Mouse (Mus musculus): ENCODE measurements around the gene Gm45808. TPM values are rescaled to one million over a fixed set of nuclear protein-coding genes. Genes with fewer than 3 reads are reported as not detected.

Gene Gm45808
- polyA plus RNA-seq, 1 experiment from 2014 or later: not detected

DNA sequence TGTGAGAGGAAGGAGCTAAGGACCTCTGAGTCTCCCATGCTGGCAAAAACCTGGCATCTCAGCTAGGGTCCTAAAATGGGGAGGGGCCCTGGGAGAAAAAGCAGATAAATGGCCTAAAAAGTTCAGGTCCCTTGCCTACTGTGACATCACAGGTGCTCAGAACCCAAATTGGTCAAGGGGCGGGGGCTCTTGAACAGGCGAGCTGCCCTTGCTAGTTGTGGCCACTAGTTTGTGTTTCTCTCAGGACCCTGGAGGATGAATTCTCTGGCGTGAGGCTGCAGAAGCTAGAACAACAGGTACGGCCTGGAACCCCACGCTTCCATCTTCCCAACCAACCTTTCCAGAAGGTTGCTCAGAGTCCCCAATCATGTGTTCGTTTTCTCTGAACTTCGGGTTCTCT lies 27.8 kb upstream of the Gm45808 start:
- DNase-seq (ENCODE audit: low spot score): no peak
- H3K9me3 ChIP-seq (ENCODE audit: control insufficient read depth, low read length): no peaks in the 10 kb centered on the region
- ATAC-seq (ENCODE audit: low FRiP score, low TSS enrichment): no peak

DNA sequence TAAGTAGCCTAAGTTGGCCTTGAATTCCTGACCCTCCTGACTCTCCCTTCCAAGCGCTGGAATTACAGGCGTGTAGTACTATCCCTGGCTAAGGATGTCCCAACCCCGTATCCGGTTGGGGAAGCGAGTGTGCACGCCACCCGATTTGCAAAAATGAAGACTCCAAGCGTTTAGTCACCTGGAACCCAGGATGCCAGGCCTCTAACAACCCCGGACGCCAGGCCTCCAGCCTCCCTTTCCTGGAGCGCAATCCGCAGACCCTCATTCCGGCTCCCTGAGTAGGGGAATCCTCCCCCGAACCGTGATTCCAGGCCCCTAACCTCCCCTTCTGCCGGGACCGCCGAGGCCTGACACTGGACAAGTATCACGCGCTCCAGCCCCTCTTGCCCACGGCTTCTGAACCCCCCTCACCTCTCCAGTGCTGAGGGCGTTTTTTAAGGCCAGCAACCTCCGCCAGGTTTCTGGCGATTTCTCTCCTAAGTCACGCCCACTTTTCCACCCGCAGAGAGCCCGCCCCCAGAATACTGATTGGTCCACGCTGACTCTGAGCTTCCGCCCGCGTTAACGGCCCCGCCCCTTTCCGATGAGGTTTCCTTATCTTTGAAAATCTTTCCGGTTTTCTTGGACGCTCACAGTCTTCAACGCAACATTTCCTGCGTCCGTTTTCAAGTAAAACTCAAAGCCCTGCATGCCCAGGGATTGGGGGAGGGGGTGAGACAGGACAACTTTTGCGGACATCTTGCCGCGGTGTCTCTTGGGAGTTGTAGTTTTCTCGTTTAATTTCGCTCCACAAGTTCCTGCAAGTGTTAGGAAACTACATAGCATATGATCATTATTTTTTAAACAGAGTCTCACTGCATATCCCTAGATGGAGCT lies 23.5 kb upstream of the Gm45808 start, which contains the start of gene Nucb1:
Gene Nucb1 (minus strand): TSS at position 495 of the 876 bp plus-strand sequence.
- H3K27ac ChIP-seq (replicated peaks): peak within 1 kb of the TSS; percentile 94
- WGBS: under 1% methylated on average over 44 of the region's 44 CpGs
- peak; percentile 85 for ATAC-seq (ENCODE audit: low FRiP score, low TSS enrichment)

More for the DNA sequence above, 27.8 kb upstream of the Gm45808 start:
- 83% methylated on average over 7 of the region's 7 CpGs for WGBS
- H3K36me3 ChIP-seq (ENCODE audit: control insufficient read depth, insufficient read depth, low read length): no peaks in the 10 kb centered on the region
- no peak overlapping the region for H3K4me2 ChIP-seq (replicated peaks; ENCODE audit: low read depth)
- H3K9ac ChIP-seq (ENCODE audit: low read length): no peak overlapping the region
- no peak overlapping the region for H3K4me3 ChIP-seq (ENCODE audit: low read depth, low read length)
- H3K4me1 ChIP-seq (replicated peaks; ENCODE audit: control insufficient read depth, insufficient read depth): peaks cover 2% of the 10 kb centered on the region; the same call in 1 of the 2 replicates
- TF ChIP-seq CTCF (IDR thresholded peaks at IDR 0.05; ENCODE audit: low read depth): no peak
- TF ChIP-seq EP300 (optimal IDR thresholded peaks at IDR 0.05): no peak
- H3K27ac ChIP-seq (replicated peaks): no peak overlapping the region
- no peaks in the 10 kb centered on the region for H3K27me3 ChIP-seq (ENCODE audit: control insufficient read depth, insufficient read depth, low read length)

GRCm38 (mm10) chr7:45509181-45509882 lies 22.7 kb upstream of the Gm45808 start:
- DNase-seq (ENCODE audit: low spot score) (no peak), ATAC-seq (ENCODE audit: low FRiP score, low TSS enrichment) (peak; percentile 9; the same call in 1 of the 2 replicates)
- TF ChIP-seq CTCF (IDR thresholded peaks at IDR 0.05; ENCODE audit: low read depth): no peak
- no peak for TF ChIP-seq EP300 (optimal IDR thresholded peaks at IDR 0.05)
- peak overlapping the region; percentile 94 for H3K27ac ChIP-seq (replicated peaks)
- H3K9ac ChIP-seq (ENCODE audit: low read length): peak overlapping the region; percentile 86
- H3K4me1 ChIP-seq (replicated peaks; ENCODE audit: control insufficient read depth, insufficient read depth): peaks cover 6% of the 10 kb centered on the region; the same call in 1 of the 2 replicates
- H3K9me3 ChIP-seq (ENCODE audit: control insufficient read depth, low read length): no peaks in the 10 kb centered on the region
- H3K36me3 ChIP-seq (ENCODE audit: control insufficient read depth, insufficient read depth, low read length): peaks cover 2% of the 10 kb centered on the region; the same call in 1 of the 2 replicates
- H3K27me3 ChIP-seq (ENCODE audit: control insufficient read depth, insufficient read depth, low read length): no peaks in the 10 kb centered on the region
- WGBS: 20% methylated on average over 19 of the region's 19 CpGs
- peak overlapping the region; percentile 77 for H3K4me3 ChIP-seq (ENCODE audit: low read depth, low read length)
- peak overlapping the region; percentile 92 for H3K4me2 ChIP-seq (replicated peaks; ENCODE audit: low read depth)

More for the DNA sequence above, 23.5 kb upstream of the Gm45808 start, which contains the start of gene Nucb1:
- Histone ChIP-seq H3K9me3 (ENCODE audit: control insufficient read depth, low read length) (no peaks in the 10 kb centered on the region), H3K27me3 (ENCODE audit: control insufficient read depth, insufficient read depth, low read length) (no peaks in the 10 kb centered on the region), H3K9ac (ENCODE audit: low read length) (peak within 1 kb of the TSS; percentile 86), H3K4me3 (ENCODE audit: low read depth, low read length) (peak within 1 kb of the TSS; percentile 77), H3K4me2 (replicated peaks; ENCODE audit: low read depth) (peak within 1 kb of the TSS; percentile 92), H3K36me3 (ENCODE audit: control insufficient read depth, insufficient read depth, low read length) (peaks cover 2% of the 10 kb centered on the region; the same call in 1 of the 2 replicates), H3K4me1 (replicated peaks; ENCODE audit: control insufficient read depth, insufficient read depth) (peaks cover 6% of the 10 kb centered on the region; the same call in 1 of the 2 replicates)
- peak; percentile 92 for DNase-seq (ENCODE audit: low spot score)
- no peak for TF ChIP-seq CTCF (IDR thresholded peaks at IDR 0.05; ENCODE audit: low read depth)
- peak; percentile 54 for TF ChIP-seq EP300 (optimal IDR thresholded peaks at IDR 0.05)

DNA sequence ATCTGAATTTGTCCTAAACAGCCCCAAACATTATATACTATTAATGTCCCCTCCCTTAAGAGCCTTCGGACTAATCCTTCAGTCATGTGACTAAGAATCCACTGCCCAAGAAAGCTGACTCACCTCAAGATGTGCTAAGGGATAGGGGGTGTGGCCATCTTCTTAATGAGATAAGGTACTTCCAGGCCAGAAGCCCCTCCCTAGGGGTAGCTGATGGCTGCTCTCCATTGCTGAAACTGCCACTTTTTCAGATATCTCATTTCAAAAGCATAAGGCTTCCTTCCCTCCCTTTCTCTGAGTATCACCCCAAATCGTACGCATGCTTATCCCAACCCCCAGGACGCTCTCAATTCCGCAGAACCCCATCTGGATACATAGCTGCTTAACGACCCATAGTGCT lies 21.9 kb upstream of the Gm45808 start:
- peak overlapping the region; percentile 94 for H3K27ac ChIP-seq (replicated peaks)
- no peaks in the 10 kb centered on the region for H3K9me3 ChIP-seq (ENCODE audit: control insufficient read depth, low read length)
- ATAC-seq (ENCODE audit: low FRiP score, low TSS enrichment): peak; percentile 19; the same call in 1 of the 2 replicates
- TF ChIP-seq EP300 (optimal IDR thresholded peaks at IDR 0.05): no peak
- TF ChIP-seq CTCF (IDR thresholded peaks at IDR 0.05; ENCODE audit: low read depth): no peak
- H3K9ac ChIP-seq (ENCODE audit: low read length): no peak overlapping the region
- peak overlapping the region; percentile 92; the same call in 1 of the 2 replicates for H3K4me2 ChIP-seq (replicated peaks; ENCODE audit: low read depth)
- peaks cover 6% of the 10 kb centered on the region; the same call in 1 of the 2 replicates for H3K4me1 ChIP-seq (replicated peaks; ENCODE audit: control insufficient read depth, insufficient read depth)
- H3K4me3 ChIP-seq (ENCODE audit: low read depth, low read length): no peak overlapping the region
- 79% methylated on average over 6 of the region's 6 CpGs for WGBS
- H3K27me3 ChIP-seq (ENCODE audit: control insufficient read depth, insufficient read depth, low read length): no peaks in the 10 kb centered on the region
- DNase-seq (ENCODE audit: low spot score): no peak
- H3K36me3 ChIP-seq (ENCODE audit: control insufficient read depth, insufficient read depth, low read length): peaks cover 2% of the 10 kb centered on the region; the same call in 1 of the 2 replicates

GRCm38 (mm10) chr7:45507583-45507982 lies 21.0 kb upstream of the Gm45808 start:
- Histone ChIP-seq H3K4me2 (replicated peaks; ENCODE audit: low read depth) (no peak overlapping the region), H3K27me3 (ENCODE audit: control insufficient read depth, insufficient read depth, low read length) (no peaks in the 10 kb centered on the region), H3K9me3 (ENCODE audit: control insufficient read depth, low read length) (no peaks in the 10 kb centered on the region), H3K36me3 (ENCODE audit: control insufficient read depth, insufficient read depth, low read length) (peaks cover 4% of the 10 kb centered on the region), H3K27ac (replicated peaks) (peak overlapping the region; percentile 58), H3K4me1 (replicated peaks; ENCODE audit: control insufficient read depth, insufficient read depth) (peaks cover 6% of the 10 kb centered on the region; the same call in 1 of the 2 replicates), H3K9ac (ENCODE audit: low read length) (no peak overlapping the region), H3K4me3 (ENCODE audit: low read depth, low read length) (no peak overlapping the region)
- no peak for TF ChIP-seq EP300 (optimal IDR thresholded peaks at IDR 0.05)
- no peak for TF ChIP-seq CTCF (IDR thresholded peaks at IDR 0.05; ENCODE audit: low read depth)
- peak; percentile 60 for ATAC-seq (ENCODE audit: low FRiP score, low TSS enrichment)
- peak; percentile 77 for DNase-seq (ENCODE audit: low spot score)
- 77% methylated on average over 6 of the region's 6 CpGs for WGBS

Measured in stomach, postnatal 0 days (tissue).